Mouse (Mus musculus) E14TG2a.4 (cell line): Measurements from ENCODE around the gene Fry.
A peak's percentile ranks its signal among the peaks of the same experiment; 100 is the strongest.
"Not testable (repeated sequence)": the region's sequence is repeated elsewhere in the genome, so short reads cannot be mapped to it uniquely, and the experiment has no call there.

Experiments used
- H3K27me3 ChIP-seq: 2 replicates; pipeline ENCODE4 v1.6.1; 2014; ENCODE audit warnings: low read length, control low read depth; ENCODE audit not compliant: insufficient read depth
- H3K36me3 ChIP-seq: 2 replicates; pipeline ENCODE4 v1.6.1; 2014; ENCODE audit warnings: low read length, control low read depth; ENCODE audit not compliant: insufficient read depth
- H3K4me1 ChIP-seq: replicated peaks from 2 replicates; pipeline ENCODE4 v1.6.1; 2014; ENCODE audit warnings: low read depth, low read length, control low read depth
- H3K4me3 ChIP-seq: replicated peaks from 2 replicates; pipeline ENCODE4 v1.5.1; 2014; ENCODE audit warnings: mild to moderate bottlenecking, low read length
- H3K9me3 ChIP-seq: 2 replicates; pipeline ENCODE4 v1.6.1; 2014; ENCODE audit warnings: low read length, control low read depth
- CTCF ChIP-seq: conservative IDR thresholded peaks from 2 replicates; pipeline ENCODE4 v1.5.1; 2014; ENCODE audit warnings: low read length
- NANOG ChIP-seq: IDR thresholded peaks from 2 replicates; pipeline ENCODE4 v1.6.1; 2014; ENCODE audit warnings: borderline replicate concordance, low read length, mixed read lengths
- POU5F1 ChIP-seq: IDR thresholded peaks from 2 replicates; pipeline ENCODE4 v1.6.1; 2014; ENCODE audit warnings: low read length, borderline replicate concordance

The Fry gene

GRCm38 (mm10) chr5:150485198-150485597 is 366.8 kb downstream of the Fry start:
- no peaks in the 10 kb centered on the region for H3K4me1 ChIP-seq
- peaks cover 14% of the 10 kb centered on the region for H3K36me3 ChIP-seq
- H3K4me3 ChIP-seq: no peak overlapping the region
- TF ChIP-seq POU5F1 (no peak), CTCF (peak; percentile 70)
- H3K27me3 ChIP-seq: no peaks in the 10 kb centered on the region
- H3K9me3 ChIP-seq: no peaks in the 10 kb centered on the region

- no peaks in the 10 kb centered on the region for H3K9me3 ChIP-seq
- no peak overlapping the region for H3K4me3 ChIP-seq
- H3K27me3 ChIP-seq: no peaks in the 10 kb centered on the region
- TF ChIP-seq CTCF (no peak), POU5F1 (no peak), NANOG (no peak)
- no peaks in the 10 kb centered on the region for H3K36me3 ChIP-seq
- peaks cover 4% of the 10 kb centered on the region; the same call in 1 of the 2 replicates for H3K4me1 ChIP-seq
Measured at GRCm38 (mm10) chr5:150490285-150490684, 371.8 kb downstream of the Fry start.

- TF ChIP-seq CTCF: no peak
- TF ChIP-seq POU5F1: no peak
- TF ChIP-seq NANOG: no peak
- Histone ChIP-seq H3K4me3 (peak overlapping the region; percentile 53), H3K9me3 (no peaks in the 10 kb centered on the region), H3K27me3 (no peaks in the 10 kb centered on the region), H3K4me1 (peaks cover 8% of the 10 kb centered on the region), H3K36me3 (no peaks in the 10 kb centered on the region)
Measured at GRCm38 (mm10) chr5:150490821-150491220, 372.4 kb downstream of the Fry start.

- not testable (repeated sequence) for H3K27me3 ChIP-seq, H3K4me1 ChIP-seq, H3K9me3 ChIP-seq, H3K36me3 ChIP-seq
- H3K4me3 ChIP-seq: peak overlapping the region; percentile 53
Measured at GRCm38 (mm10) chr5:150491573-150492173, 373.2 kb downstream of the Fry start.

- Histone ChIP-seq H3K4me1 (peaks cover 8% of the 10 kb centered on the region), H3K27me3 (no peaks in the 10 kb centered on the region), H3K36me3 (peaks cover 7% of the 10 kb centered on the region), H3K9me3 (no peaks in the 10 kb centered on the region), H3K4me3 (0 out of 2 replicates have a peak overlapping the region, but pooled peaks have one; percentile 29)
- TF ChIP-seq POU5F1 (no peak), CTCF (peak; percentile 95)
Measured at GRCm38 (mm10) chr5:150495792-150496191, 377.3 kb downstream of the Fry start.

GRCm38 (mm10) chr5:150510451-150511225 is 392.2 kb downstream of the Fry start:
- peaks cover 5% of the 10 kb centered on the region for H3K9me3 ChIP-seq
- TF ChIP-seq NANOG (no peak), POU5F1 (no peak), CTCF (no peak)
- no peaks in the 10 kb centered on the region for H3K36me3 ChIP-seq
- no peak overlapping the region for H3K4me3 ChIP-seq
- H3K27me3 ChIP-seq: no peaks in the 10 kb centered on the region
- H3K4me1 ChIP-seq: peaks cover under 1% of the 10 kb centered on the region; the same call in 1 of the 2 replicates

- Histone ChIP-seq H3K4me1 (peaks cover 22% of the 10 kb centered on the region), H3K4me3 (no peak overlapping the region), H3K9me3 (peaks cover 5% of the 10 kb centered on the region), H3K36me3 (no peaks in the 10 kb centered on the region), H3K27me3 (peaks cover 14% of the 10 kb centered on the region)
- TF ChIP-seq NANOG: no peak
- no peak for TF ChIP-seq POU5F1
- TF ChIP-seq CTCF: peak; percentile 41
Measured at GRCm38 (mm10) chr5:150513264-150513663, 394.8 kb downstream of the Fry start.

- H3K4me3 ChIP-seq: no peak overlapping the region
Measured at GRCm38 (mm10) chr5:150514027-150514426, 395.6 kb downstream of the Fry start.

GRCm38 (mm10) chr5:150518064-150518463 is 399.6 kb downstream of the Fry start, which contains the start of gene Zar1l:
TSS of gene Zar1l (minus strand) at chr5:150518164.
- Histone ChIP-seq H3K4me1 (peaks cover 32% of the 10 kb centered on the region), H3K36me3 (no peaks in the 10 kb centered on the region), H3K4me3 (peak within 1 kb of the TSS; percentile 66), H3K9me3 (peaks cover 5% of the 10 kb centered on the region), H3K27me3 (peaks cover 14% of the 10 kb centered on the region)
- TF ChIP-seq POU5F1 (no peak), NANOG (no peak), CTCF (no peak)

More at GRCm38 (mm10) chr5:150514027-150514426, 395.6 kb downstream of the Fry start:
- Histone ChIP-seq H3K27me3 (peaks cover 14% of the 10 kb centered on the region), H3K36me3 (no peaks in the 10 kb centered on the region), H3K9me3 (peaks cover 5% of the 10 kb centered on the region), H3K4me1 (peaks cover 22% of the 10 kb centered on the region)
- no peak for TF ChIP-seq CTCF
- no peak for TF ChIP-seq NANOG
- no peak for TF ChIP-seq POU5F1
